Mouse (Mus musculus) ovary, adult 18-20 months (tissue): ENCODE results near the gene Rbm39.
"Not testable (repeated sequence)": the region's sequence is repeated elsewhere in the genome, so short reads cannot be mapped to it uniquely, and the experiment has no call there.

ENCODE experiments used
- DNase-seq: peaks from one replicate; pipeline ENCODE4 v3.0.0; 2022; ENCODE audit warnings: low spot score, mixed read lengths

The Rbm39 gene

DNA sequence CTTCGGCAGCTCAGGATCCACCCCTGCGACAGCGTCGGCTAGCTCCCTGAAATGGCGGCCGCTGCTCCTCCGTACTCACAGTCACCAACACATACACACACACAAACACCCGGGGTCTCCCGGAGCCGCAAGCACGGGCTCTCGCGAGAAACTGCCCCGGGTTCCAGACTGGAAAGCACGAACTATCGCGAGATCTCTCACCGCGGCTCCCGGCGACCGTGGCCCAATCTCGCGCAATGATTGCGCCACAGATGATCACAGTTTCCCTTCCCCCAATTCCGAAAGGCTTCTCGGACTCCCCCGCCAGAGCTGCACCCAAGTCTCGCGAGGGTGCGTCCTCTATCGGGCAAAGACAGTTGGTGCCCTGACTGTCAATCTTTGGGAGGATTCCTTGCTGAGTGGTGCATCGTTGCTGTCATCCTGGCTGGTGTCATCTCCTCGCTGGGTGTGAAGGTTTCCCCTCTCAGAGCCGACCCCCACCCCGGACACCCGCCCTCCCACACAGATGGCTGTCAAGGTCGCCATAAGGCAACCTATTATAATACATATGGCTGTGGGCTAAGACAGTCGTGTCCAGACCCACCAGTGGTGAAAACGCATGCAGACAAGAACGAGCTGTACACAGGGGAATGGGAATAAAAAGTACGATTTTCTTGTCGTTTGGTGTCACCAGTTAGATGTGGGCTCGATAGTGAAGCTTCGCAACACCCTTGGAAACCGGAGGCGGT, at the start of gene Rbm39:
Gene Rbm39, minus strand, starts transcription at position 145 of the 728 bp plus-strand sequence.
- DNase-seq = peak; percentile 99

DNA sequence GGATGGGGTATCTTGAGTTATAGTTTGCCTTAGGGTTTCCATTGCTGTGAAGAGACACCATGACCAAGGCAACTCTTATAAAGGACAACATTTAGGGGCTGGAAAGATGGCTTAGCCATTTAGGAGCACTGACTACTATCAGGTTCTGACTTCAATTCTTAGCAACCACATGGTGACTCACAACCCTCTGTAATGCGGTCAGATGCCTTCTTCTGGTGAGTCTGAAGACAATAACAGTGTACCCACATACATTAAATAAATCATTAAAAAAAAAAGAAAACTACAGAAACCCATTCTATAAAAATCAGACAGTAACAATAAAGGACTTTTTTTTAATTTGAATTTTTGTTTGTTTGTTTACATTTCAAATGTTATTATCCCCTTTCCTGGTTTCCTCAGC, 49.1 kb upstream of the Rbm39 start:
- DNase-seq = no peak

DNA sequence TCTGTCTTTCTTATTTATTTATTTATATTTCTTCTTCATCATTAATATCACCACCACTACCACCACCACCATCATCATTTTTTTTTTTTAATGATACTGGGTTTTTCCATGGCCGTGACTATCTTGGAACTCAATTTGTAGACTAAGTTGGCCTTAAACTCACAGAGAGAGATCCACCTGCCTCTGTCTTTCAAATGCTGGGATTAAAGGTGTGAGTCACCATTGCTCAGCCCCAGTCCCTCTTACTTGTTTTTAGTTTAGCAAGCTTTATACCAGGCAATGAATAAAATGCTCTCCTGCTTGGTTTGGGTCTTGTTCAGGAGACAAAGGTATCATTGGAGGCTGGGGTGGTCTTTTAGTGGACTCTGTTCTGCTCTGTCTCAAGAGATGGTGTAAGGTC, 47.7 kb upstream of the Rbm39 start:
- no peak for DNase-seq

DNA sequence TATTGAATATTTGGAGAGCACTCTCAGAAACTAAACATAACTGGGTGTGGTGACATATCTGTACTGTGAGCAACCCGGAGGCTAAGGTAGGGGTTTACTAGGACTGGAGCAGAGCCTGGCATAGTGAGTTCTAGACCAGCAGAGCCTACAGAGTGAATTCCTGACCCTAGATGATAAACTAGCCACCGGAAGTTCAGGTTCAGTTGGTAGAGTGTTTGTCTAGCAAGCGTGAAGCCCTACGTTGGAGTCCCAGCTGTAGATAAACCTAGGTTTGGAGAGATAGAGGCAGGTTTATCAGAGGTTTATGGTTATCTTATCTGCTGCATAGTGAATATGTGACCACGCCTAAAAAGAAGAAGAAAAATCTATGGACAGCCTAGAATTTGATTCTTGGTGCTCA, 44.0 kb upstream of the Rbm39 start:
- no peak for DNase-seq

DNA sequence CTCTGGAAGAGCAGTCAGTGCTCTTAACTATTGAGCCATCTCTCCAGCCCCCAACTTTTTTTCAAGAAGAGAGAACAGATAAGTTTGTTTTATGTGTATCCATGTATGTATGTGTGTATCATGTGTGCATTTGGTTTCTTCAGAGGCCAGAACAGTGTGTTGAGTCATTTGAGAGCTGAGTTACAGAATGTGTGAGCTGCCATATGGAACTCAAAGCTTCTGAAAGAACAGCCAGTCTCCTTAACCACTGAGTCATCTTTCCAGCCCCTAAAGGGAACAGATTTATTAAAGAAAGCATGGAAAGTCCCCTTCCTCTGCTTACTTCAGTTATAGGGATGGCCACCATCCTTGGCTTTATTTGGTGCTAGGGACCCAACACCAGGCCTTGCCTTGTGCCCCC, 42.1 kb upstream of the Rbm39 start:
- no peak for DNase-seq

DNA sequence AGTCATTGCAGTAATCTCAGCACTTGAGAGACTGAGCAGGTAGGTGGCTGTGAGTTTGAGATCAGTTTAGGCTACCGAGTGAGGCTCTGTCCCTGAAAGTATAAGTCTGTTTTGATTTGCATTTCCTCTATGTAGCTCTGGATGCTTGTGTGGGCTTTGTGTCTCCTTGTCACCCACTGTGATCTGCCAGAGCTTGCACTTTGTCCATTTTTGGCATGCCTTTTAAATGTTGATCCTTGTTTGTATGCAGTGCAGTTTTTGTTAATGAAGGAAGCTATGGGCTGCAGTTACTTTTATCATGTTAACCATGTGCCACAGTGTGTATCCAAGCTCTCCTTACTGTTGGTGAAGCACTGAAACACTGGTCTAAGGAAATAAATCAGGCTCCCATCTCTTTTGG, 37.7 kb upstream of the Rbm39 start:
- no peak for DNase-seq

DNA sequence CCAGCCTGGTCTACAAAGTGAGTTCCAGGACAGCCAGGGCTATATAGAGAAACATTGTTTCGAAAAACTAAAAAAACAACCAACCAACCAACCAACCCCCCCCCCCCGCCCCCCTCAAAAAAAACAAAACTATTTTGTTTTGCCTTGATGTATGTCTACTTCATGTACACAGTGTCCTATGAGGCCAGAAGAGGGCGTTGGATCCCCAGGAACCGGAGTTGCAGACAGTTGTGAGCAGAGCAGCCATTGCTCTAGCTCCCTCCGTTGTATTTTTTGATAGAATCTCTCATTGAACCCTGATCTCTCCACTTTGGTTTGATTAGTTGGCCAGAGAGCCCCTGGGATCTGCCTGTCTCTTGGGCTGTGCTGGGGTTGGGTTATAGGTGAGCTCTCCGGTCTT, 23.9 kb upstream of the Rbm39 start:
- no peak for DNase-seq

DNA sequence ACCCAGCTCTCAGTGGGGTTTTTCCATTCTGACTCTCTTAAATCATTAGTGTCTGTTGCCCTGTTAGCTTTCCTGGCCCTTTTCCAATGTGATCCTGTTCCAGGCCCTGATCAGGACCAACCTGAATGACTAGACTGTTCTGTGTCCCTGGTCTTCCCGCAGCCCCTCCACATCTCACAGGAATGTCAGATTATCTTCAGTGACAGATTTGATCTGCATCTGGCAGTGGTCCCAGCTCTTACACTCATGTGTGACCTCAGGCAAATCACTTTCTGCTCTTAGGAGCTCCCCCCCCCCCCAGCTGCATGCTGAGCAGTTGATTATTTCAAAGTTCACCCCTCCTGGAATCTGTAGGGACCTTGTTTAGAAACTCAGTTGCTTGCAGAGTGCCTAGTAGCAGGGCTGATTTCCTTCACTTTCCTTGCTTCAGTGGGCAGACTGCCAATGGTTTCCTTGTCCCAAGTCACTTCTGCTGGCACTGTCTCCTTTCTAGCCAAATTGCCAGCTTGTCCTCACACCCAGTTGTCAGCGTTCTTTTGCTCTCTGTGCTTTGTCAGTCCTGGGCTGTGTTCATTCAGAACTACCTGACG, 22.9 kb upstream of the Rbm39 start:
- DNase-seq = no peak

DNA sequence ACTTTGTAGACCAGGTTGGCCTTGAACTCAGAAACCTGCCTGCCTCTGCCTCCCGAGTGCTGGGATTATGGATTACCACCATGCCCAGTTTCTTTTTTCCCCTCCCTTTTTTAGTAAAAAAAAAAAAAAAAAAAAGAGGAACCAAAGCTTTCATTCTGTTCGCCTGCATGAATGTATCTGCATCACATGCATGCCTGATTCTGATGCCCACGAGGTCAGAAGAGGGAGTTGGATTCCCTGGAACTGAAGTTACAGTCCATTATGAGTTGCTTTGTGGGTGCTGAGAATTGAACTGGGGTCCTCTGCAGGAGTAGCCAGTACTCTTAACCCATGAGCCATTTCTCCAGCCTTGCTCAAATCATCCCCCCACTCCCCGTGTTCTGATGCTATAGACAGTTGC, 21.4 kb upstream of the Rbm39 start:
- no peak for DNase-seq

DNA sequence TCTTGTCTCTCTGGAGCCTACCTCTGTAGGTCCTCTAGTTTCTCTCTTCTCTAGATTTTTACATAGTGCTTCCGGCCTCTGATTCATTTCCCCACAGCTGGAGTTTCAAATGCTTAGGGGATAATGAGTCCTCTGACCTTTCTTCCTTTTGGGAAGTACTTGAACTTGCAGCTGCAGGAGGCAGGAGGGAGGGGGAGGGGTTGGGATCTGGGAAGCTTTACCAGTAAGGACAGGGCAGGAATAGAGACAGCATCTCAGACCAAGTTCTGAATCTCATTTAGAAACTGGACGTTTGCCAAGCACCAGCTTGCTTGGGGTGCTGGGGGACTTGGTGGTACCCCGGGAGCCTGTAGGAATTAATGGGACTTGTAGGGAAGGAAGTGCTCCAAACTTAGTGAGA, 19.9 kb upstream of the Rbm39 start:
- DNase-seq = no peak

DNA sequence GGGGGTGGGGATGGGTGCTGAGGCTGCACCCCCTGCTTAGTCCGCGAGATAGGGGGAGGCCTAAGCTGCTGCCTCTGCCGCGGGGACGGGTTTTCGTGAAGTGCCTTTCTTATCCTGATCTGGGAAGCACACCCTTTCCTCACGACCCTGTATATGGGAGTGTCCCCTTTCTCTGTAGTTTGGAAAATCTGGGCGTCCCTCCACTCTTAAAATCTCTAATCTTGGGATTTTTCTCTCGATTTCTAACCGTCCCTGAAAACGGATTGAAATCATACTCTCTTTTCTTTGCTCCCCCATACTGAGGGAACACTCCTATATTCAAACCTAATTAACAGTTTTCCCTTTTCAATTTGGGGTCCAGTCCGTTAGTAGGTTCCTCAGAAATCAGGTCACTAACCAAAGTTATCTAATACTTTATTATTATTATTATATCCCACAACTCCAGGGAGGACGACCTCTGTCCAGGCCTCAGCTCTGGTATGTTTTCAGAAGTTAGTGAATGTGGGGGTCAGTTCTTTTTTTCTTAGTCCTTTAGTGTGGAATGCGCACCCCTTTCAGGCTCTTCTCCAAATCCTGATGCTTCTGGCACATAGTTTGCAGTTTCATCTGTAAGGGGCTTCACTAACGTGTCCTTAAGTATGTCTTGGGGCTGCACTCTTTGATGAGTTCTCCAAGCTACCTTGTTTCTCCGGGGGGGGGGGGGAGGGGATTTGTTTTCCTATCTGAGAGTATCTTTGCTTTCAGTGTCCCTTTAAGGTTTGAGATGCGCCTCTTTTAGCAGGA, 17.3 kb upstream of the Rbm39 start:
- no peak for DNase-seq

DNA sequence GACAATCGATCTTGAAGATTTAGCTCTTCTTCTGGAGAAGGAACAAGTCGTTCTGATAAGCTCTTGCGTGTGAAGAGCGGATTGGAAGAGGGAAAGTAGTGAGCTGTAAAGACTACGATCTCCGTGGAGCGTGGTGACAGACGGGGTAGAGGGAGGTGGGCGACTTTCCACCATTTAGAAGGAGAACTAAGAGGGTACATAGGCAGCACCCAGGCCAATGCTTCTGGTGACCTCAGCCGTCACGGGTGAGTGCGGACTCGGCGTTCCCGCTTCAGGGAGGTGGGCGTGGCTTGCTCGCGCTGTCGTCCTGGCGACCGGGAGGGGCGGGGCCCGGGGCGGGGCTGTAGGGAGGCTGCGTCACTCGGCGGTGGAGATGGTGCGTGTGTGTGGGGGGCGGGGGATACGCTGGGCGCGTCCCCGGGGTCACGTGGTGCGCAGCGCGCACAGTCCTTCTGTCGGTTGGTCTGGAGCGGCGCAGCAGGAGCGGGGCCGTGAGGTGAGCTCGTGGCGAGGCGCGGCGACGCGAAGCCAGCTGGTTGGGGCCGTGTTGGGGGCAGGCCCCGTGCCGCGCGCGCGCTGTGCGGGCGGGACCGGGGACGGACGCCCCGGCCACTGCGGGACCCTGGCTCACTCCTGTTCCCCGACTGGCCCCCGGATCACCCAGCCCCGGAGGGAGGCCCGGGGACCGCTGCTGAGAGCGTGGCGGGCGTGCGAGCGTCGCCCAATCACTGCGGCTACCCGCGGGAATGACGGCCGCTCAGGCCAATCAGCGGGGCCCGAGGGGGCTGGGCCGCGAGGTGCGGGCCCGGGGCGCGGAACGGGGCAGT, 16.5 kb upstream of the Rbm39 start, which contains the start of gene Phf20:
Gene Phf20, plus strand, starts transcription at position 165 of the 827 bp plus-strand sequence.
- peak; percentile 96 for DNase-seq

DNA sequence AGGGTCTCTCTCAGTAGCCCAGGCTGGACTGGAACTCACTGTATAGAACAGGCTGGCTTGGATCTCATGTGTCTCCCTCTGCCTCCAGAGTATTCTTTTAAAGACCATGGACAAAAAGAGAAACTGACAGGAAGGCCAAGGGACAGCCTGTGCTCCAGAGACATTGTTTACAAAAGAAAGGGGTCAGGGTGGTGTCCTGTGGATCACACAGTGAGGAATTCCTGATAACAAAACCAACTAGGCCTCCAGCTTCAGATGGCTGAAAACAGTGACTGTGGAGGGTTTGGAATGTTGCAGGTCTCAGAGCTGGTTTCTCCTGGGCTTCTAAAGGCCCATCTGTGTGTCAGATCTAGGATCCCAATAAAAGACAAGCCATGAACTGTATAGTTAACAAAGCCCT, 14.5 kb upstream of the Rbm39 start:
- DNase-seq = no peak

DNA sequence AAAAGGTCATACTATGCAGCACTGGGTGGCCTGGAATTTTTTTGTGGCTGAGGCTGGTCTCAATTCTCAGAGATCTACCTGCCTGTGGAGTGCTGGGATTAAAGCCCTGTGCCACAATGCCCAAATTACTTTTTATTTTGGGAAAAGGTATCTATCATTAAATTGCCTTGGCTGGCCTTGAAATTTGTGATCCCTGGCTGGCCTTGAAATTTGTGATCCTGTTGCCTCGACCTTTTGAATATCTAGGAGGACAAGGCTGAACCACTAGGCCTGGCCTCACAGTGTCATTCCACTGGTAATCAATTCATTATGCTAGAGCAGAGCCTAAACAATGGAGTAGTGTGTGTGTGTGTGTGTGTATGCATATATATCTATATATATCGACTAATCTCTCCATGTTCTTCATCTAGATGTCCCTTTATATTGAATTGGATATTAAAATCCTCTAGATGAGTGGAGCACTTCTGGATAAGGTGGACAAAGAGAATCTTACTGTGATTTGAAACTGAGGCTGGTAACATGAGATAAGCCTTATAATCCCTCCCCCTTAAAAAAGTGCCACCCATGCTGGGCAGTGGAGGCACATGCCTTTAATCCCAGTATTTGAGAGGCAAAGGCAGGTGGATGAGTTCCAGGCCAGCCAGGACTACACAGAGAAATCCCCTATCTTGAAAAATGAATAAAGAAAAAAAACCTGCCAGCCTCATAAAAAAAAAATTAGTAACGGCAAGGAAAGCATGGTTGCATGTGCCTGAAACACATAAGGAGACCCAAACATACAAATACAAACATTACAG, 13.2 kb upstream of the Rbm39 start:
- no peak for DNase-seq

DNA sequence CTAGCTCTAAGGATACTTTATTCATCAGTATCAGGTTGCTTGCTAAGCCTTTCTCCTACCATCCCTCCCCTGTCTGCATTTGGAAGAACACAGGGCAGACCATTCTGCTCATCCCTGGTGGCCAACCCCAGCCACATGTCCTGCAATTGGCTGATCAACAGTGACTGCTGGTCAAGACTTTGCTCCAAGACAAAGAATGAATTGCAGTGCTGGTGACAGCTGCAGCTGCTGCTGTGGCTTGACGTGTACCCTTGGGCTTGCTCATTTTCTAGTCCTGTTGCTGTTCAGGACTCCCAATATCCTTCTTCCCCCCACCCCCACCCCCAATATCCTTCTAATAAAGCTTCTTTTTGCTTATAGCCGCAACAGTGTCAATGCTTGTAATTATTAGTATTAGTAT, 12.0 kb upstream of the Rbm39 start:
- no peak for DNase-seq

DNA sequence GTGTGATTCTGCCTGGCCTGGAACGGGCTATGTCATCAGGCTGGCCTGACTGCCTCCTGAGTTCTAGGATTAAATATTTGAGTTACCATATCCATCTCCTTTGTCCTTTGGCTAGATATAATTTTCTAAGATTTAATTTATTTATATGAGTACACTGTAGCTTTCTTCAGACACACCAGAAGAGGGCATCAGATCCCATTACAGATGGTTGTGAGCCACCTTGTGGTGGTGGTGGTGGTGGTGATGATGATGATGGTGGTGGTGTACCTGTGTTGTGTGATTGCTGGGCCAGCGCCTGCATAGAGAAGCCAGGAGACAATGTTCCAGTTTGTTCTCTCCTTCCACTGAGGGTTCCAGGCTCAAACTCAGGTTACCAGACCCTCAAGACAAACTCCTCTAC, 11.5 kb upstream of the Rbm39 start:
- DNase-seq = no peak

DNA sequence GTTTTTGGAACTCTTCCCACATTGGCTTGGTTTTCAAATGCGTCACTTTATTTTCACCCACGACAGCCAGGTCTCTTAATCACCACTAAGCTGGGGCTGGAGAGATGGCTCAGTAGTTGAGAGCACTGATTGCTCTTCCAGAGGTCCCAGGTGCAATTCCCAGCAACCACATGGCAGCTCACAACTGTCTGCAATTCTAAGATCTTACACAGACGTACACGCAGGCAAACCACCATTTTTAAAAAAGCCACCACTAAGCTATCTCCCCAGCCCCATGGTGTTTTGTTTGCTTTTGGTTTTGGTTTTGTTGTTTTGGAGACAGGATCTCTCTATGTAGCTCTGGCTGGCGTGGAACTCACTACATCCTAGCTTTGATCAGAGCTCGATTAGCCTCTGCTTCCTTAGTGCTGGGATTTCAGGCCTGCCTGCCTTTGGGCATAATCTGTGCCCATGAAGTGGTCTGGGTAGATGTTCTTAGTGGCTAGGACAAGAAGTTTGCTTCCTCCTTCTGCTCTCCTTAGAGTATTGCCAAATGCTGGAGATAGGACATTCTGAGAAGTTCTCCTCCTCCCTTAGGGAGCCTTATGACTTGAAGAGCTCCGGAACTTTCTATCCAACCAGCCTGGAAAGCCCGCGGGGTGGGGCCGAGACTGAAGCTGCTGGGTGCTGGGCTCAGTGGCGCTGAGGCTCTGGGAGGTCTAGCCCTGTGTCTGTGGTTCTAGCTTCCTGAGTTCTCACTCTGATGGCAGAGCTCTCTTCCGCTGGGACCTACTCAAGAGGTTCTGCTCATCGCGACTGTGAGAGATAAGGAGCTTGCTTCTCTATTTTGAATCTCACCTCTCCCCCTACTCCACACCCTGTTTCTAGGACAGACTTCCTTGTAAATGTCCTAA, 10.2 kb upstream of the Rbm39 start:
- no peak for DNase-seq

DNA sequence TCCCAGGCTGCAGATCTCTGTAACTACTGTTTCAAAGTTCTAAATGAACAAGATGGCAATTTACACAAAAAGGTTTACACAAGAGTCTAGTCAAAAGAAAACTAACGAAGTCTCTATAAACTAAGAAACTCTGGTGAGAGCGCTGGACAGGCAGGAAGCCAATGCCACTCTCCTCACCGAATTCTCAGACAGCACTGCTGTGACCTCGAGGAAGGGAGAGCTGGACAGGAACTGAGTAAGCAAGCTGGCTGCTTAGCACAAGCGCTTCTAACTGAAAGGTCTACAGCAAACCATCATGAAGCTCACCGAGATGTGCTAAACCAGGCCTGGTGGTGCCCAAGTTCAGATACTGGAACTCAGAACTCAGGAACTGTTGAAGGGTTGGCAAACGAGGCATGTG, 9.2 kb upstream of the Rbm39 start:
- not testable (repeated sequence) for DNase-seq

DNA sequence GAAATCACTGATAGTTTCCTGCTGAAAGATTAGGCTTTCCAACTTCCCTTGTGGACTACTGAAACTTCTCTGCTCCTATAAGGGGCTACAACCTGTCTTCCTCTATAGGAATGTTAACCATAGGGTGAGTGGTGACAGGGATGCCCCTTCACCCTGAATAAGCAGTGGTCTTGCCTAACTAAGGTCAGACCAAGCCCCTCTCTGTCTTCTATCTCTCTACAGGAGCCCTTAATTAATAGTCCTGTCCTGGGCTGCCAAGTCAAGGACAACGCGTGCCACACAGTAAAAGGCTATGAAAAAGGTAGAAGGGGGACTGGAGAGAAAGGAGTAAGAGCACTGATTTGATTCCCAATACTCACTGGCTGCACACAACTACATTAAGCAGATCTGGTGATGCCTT, 1.6 kb upstream of the Rbm39 start:
- DNase-seq = no peak

DNA sequence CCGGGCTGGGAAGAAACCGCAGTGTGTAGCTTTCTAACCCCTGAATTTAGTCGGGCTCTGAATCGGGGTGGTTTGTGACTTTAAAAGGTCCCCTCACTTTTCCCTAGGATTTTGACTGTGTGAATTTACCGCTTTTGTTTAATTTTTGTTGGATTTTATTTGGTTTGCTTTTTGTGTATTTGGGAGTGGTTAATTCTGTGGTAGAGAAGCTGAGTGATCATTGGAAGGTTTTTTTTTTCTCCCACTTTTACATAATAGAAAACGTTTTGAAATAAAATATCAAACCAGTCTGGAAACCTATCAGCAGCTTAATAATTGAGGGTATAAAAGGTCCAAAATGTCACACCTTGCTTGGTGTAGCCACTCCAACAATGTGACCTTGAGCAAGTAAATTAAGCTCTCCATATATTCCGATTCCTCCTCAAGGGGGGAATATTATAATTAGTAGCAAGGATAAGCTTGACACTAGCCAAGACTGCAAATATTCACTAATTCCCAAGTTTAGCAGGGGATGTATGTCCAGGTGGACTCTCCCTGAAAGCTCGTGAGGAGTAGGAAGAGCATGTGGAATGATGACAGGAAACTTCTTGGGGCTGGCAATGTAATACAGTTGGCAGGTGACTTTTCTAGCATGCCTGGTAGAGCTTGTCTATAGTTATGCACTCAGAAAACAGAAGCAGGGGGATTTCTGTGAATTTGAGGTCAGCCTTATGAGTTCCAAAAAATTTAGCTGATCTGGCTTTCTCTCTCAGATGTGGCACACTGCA, 969 bp upstream of the Rbm39 start:
- DNase-seq = no peak
